Mouse (Mus musculus): ENCODE measurements at regions not wholly inside any gene's neighbourhood (a gene's known extent, or its start where the extent isn't known, plus 50 kb on each side); places are given as distances from the start of the nearest gene placed in this dataset.

DNA sequence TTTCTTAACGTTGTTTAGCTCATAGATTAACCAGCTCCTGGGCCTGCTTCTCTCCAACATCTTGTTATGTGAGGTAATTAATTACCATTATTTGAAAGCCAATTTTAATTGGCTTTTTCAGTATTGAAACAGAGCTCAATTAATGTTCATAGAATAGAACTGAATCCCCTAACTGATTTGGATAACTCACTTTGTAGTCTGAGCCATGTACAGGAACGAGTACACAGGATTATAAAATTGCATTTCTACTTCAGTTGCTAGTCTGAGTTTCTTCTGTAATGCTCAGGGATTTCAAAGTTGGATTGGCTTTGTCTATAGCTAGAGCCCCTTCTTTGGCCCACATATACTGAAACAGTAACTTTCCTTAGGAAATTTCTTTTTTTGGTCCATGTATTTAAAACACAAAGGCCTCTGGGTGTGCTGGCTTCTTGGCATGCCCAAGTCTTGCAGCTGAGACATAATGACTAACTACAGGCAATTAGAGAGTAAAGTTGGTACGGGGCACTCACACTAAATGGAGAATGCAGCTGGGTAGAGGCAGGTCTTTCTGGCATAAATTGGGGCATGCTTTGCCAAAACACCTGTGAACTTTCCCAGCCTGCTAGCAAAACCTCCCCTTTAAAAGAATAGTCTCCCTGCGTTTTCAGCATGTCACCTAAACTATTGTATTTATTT is 143.1 kb downstream of the Edem1 start:
- peak; percentile 86 for DNase-seq (ENCODE audit: low read depth)
- no peak for TF ChIP-seq POLR2A (IDR thresholded peaks at IDR 0.05; ENCODE audit: borderline replicate concordance, extremely low read depth, insufficient read depth, insufficient read length, poor library complexity, severe bottlenecking)
- no peak for TF ChIP-seq CTCF (IDR thresholded peaks at IDR 0.05; ENCODE audit: borderline replicate concordance, extremely low read depth, insufficient read depth, insufficient read length)

DNA sequence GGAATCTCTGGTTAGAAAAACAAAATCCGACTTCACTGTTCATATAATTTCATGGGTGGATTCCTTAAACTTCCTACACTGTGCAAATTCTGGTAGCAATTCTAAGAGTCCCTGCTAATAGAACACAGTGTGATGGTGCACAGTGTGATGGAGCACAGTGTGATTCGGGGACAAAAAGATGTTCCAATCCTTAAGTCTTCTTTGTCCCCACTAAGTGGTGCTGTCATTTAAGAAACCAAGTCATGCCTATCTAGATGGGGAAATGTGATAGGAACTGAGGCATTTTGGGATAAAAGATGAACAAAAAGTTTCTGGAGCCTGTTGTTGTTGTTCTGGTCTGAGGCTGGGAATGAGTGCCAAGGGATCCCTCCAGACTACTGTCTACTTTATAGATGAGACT is 145.3 kb downstream of the Edem1 start:
- no peak for DNase-seq (ENCODE audit: low read depth)
- TF ChIP-seq CTCF (IDR thresholded peaks at IDR 0.05; ENCODE audit: borderline replicate concordance, extremely low read depth, insufficient read depth, insufficient read length) (no peak), POLR2A (IDR thresholded peaks at IDR 0.05; ENCODE audit: borderline replicate concordance, extremely low read depth, insufficient read depth, insufficient read length, poor library complexity, severe bottlenecking) (no peak)

DNA sequence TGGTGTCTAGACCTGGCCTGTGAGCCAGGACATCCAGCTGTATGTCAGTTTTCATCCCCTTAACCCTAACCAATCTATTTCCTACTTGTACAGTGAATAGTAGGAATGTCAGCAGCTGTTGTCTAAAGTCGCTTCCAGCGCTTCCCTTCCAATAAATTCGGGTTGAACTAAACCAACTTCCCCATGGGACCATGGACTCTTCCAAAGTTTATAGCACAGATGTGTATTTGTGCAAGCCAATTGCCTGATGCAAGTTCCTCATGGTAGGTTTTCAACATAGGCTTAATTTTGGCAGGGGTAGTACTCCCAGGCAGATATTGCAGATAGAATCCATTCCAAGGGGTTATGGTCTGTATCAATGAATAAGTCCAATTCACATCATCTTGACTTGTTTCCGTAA is 161.1 kb downstream of the Edem1 start:
- no peak for DNase-seq (ENCODE audit: low read depth)
- TF ChIP-seq CTCF (IDR thresholded peaks at IDR 0.05; ENCODE audit: borderline replicate concordance, extremely low read depth, insufficient read depth, insufficient read length) (no peak), POLR2A (IDR thresholded peaks at IDR 0.05; ENCODE audit: borderline replicate concordance, extremely low read depth, insufficient read depth, insufficient read length, poor library complexity, severe bottlenecking) (no peak)

DNA sequence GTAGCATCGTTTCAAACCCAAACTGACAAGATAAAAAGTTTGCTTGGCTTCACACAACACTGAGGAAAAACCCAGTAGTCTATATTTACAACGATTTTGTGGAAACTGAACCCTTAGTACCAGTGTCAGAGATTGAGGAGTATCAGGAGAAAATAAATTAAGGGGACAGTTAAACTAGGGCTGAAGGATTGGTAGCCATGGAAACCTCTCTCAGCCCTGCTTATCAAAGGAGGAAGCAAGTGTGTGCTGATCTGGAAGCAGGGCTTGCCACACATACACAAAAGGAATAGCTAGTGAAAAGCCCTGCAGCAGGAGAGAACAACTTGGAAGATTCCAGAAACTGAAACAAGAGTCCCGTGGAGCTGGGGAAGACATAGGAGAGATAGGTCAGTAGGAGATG is 165.3 kb downstream of the Edem1 start:
- peak; percentile 43 for DNase-seq (ENCODE audit: low read depth)
- TF ChIP-seq POLR2A (IDR thresholded peaks at IDR 0.05; ENCODE audit: borderline replicate concordance, extremely low read depth, insufficient read depth, insufficient read length, poor library complexity, severe bottlenecking) (no peak), CTCF (IDR thresholded peaks at IDR 0.05; ENCODE audit: borderline replicate concordance, extremely low read depth, insufficient read depth, insufficient read length) (no peak)

DNA sequence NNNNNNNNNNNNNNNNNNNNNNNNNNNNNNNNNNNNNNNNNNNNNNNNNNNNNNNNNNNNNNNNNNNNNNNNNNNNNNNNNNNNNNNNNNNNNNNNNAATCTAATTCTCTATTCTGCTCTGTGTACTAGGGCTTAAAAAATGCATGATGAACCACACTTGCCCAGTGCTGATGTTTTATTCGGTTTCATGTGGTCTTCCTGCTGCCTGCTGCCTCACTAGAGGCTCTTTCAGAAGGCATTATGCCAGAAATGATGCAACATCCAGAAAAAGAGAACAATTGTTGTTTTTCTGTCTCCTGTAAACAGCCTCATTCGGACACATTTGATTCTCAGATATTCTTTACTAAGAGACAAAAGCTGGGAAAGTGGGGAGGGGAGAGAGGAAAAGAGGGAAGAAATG is 176.0 kb downstream of the Edem1 start:
- DNase-seq (ENCODE audit: low read depth), result peak; percentile 53
- TF ChIP-seq POLR2A (IDR thresholded peaks at IDR 0.05; ENCODE audit: borderline replicate concordance, extremely low read depth, insufficient read depth, insufficient read length, poor library complexity, severe bottlenecking), result no peak
- no peak for TF ChIP-seq CTCF (IDR thresholded peaks at IDR 0.05; ENCODE audit: borderline replicate concordance, extremely low read depth, insufficient read depth, insufficient read length)

DNA sequence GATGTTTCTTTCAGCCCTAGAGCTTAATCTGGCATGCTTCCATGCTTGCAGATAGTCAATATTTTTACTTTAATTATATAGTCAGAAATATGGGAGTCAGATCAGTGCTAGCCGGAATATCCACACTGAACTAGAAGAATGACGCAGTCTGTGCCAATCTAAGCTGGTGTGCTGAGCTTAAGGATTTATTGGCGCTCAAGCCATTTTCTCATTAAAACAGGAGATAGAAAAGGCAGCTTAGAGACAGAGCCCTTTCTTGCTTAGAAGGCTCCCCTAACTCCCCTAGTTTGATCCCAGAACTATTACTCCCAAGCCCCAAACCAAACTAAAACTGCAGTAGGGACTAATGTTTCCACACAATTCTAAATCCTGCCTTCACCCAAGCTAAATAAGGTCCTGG is 180.9 kb downstream of the Edem1 start:
- no peak for TF ChIP-seq CTCF (IDR thresholded peaks at IDR 0.05; ENCODE audit: borderline replicate concordance, extremely low read depth, insufficient read depth, insufficient read length)
- peak; percentile 72 for DNase-seq (ENCODE audit: low read depth)

DNA sequence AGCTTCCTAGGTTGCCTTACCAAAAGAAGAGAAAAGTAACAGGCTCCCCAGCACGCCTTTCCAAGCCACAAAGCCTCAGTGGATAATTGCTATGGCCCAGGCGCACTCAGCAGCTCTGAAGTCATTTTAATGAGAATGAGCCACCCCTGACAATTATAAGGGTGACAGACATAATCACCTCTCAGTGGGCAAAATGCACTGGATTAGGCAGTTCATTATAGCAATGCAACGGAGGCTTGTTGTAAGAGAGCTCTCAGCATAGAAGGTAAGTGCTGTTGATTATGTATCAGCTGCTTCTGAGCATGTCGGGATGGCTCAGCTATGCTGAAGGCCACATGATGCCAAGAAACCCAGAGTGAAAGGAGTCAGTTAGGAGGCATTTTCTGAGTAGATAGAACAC is 181.4 kb downstream of the Edem1 start:
- DNase-seq (ENCODE audit: low read depth), result peak; percentile 91
- no peak for TF ChIP-seq POLR2A (IDR thresholded peaks at IDR 0.05; ENCODE audit: borderline replicate concordance, extremely low read depth, insufficient read depth, insufficient read length, poor library complexity, severe bottlenecking)

DNA sequence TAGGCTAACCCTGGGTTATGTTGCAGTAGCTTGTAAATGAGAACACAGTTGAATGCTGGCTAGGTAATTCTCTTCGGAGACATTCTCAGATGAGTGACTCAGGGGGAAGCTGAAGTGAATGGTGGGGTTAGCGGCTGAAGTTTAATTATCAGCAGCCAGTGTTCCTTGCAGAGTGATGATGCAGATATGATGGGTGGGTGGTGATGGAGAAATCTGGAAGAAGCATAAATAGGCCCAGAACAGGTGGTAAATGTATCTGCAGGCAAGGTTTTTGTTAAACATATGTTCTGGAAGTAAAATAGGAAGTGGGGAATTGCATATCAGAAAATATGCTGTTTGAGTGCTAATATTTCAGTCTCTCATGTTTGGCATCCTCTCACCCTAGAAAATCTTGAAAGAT is 191.3 kb downstream of the Edem1 start:
- no peak for TF ChIP-seq POLR2A (IDR thresholded peaks at IDR 0.05; ENCODE audit: borderline replicate concordance, extremely low read depth, insufficient read depth, insufficient read length, poor library complexity, severe bottlenecking)
- no peak for TF ChIP-seq CTCF (IDR thresholded peaks at IDR 0.05; ENCODE audit: borderline replicate concordance, extremely low read depth, insufficient read depth, insufficient read length)
- DNase-seq (ENCODE audit: low read depth), result no peak

Measured in brain, embryonic 14.5 days (tissue).